Mouse (Mus musculus) kidney, adult 11 months (tissue): ENCODE measurements around the gene Mms19.

Source experiments
- DNase-seq: peaks from one replicate; pipeline ENCODE4 v3.0.0; 2022

The Mms19 gene

DNA sequence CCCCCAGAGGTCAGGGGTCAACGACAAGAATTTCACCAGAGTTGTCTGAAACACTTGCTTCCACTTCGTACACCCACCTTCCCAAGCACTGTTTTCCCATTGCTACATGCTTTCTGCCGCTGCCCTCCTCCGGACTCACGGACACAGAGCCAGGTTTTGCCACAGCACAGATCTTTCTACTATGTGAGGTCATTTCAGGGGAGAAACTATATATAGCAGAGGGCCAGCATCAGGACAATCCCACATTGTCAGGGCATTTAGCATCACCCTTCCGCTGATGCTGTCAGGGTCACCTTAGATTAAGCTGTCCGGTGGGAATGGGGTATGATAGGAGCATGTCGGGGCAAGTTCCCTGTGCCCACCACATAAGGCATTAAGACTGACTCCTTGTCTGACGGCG lies 16.1 kb upstream of the Mms19 start:
- DNase-seq = no peak

DNA sequence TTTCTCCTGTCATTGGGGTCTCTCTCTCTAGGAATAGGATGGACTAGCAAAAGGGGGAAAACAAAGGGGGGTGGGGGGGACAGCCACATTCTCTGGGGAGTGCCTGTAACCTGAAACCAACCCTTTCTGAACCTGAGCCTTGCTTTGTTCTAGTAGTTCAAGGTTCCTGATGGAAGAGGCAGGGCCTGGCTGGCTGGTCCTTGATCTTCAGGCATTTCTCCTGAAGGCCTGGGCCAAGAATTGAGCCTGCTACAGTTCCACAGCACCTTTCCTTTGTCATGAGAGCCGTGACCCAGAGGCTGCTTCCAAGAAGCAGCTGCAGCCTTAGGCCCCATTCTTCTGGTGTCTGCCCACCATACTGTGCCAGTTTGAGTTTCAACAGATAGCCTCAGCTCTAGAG lies 14.5 kb upstream of the Mms19 start:
- DNase-seq = no peak

DNA sequence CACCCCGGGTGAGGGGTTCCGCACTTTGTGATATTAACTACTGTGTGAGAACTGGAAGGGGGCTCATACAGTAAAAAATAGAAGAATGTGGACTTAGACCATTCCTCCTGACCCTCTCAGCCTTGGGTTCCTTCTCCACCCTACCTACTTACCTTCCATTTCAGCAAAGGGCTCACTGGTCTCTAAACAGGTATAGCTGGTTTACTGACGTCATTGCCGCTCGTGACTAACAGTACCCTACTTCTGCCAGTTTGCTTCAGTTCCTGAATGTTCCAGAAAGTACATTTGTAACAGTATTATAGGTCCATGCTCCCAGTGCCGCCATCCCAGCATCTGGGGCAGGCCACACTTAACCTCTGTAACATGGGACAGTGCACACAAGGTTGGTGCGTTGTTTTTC lies 13.1 kb upstream of the Mms19 start:
- DNase-seq = no peak

DNA sequence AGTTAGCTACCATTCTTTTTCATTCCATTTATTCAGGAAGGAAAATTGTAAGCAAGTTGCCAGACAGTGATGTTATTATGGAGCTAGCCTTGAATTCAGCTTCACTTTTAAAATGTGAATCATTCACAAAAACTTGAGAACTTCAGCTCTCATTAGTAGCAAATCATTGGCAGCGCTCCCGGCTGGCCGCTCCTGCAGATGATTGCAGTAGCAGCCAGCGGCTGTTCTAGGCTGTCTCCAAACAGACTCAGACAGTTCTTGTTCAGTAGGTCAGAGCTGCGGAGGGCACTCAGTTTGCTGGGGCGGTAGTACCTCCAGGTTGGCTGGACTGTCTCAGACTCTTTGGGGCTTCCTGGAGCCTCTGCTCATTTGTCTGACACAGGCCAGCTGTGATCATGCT lies 12.5 kb upstream of the Mms19 start:
- peak; percentile 86 for DNase-seq

DNA sequence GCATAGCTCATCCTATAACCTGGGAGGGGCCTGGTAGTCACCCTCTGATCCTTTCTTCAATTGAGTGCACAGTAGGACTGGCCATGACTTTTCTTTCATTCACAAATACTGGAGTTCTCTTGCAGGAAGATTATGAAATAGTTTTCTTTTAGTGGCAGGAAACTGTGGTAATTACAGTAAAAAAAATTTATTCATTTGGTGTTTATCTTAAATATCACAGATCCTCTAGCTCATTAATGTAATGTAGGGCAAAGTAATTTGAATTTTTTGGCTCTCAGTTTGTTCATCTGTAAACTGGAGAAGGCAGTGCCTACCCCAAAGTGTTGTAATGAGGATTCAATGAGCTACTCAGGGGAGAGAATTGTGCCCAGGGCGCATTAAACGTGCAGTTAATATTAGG lies 12.0 kb upstream of the Mms19 start:
- DNase-seq = no peak

DNA sequence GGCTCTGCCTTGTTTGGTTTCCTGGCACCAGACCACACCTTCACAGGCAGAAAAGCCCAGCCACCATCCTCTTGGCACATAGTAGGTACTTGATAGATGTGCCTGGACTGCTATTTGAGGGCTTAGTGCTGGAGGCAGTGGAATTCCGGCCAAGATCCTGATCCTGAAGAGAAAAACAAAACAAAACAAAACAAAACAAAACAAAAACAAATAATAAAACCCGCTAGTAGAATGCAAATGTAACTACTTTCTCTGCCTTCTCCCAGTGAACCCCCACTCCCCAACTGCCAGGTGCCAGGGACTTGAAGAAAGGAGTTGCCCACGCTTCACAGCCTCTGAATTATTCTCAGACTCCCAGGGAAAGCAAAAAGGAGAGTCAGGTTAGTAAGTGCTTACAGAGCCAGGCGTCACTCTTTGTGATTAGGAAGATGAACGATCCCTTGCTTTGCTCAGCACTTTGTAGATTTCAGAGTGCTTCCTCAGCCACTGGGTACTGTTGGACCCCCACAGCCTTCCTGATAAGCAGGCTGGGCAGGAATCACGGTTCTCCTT lies 11.0 kb upstream of the Mms19 start:
- DNase-seq = no peak

DNA sequence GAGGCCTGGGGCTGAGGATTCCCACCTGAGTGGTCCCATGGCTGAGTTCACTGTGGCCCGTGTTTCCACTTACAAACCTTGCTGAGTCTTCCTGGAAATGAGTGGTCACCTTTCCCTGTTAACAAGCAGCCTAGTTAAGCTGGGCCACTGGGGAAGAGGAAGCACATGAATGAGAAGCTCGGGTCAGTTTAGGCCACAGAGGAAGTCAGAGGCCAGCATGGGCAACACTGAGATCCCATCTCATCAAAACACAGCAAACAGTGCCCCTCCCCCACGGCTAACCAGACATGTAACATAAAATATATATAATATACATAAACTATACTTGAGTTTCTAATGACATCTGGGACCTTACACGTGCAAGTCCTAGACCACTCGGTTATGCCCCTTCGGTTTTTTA lies 8.9 kb upstream of the Mms19 start:
- DNase-seq = no peak

DNA sequence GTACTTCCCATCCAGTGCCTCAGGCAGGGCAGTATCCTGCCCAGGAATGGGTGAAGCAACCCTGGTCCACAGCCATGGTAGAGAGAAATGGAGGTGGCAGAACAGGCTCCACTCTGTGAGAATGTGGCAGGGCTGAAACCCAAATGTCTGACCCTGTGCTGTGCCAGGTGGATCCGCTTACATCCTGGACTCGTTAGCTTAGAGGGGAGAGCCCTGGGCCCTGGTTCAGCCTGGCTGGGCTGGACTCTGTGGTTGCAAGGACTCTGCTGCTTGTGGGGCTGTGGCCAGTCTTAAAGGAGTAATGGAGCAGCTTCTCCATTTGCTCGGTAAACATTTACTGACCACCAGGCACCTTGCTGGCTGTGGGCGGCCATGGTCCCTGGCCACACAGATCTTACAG lies 6.2 kb upstream of the Mms19 start:
- DNase-seq = no peak

DNA sequence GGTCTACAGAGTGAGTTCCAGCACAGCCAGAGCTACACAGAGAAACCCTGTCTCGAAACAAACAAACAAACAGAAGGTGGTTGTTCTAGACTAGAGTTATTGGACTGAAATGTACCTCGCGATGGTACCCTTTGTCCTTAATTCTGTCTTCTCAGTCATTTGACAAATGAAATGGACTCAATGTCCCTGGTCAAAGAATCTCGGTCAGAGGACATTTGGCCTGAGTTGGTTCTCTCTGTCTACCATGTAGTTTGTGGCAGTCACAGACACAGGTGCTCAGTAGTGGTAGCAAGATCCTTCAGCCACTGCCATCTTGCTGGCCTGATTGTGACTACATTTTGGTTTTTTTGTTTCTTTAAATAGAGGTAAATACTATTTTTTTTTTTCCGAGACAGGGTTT lies 5.0 kb upstream of the Mms19 start:
- no peak for DNase-seq

DNA sequence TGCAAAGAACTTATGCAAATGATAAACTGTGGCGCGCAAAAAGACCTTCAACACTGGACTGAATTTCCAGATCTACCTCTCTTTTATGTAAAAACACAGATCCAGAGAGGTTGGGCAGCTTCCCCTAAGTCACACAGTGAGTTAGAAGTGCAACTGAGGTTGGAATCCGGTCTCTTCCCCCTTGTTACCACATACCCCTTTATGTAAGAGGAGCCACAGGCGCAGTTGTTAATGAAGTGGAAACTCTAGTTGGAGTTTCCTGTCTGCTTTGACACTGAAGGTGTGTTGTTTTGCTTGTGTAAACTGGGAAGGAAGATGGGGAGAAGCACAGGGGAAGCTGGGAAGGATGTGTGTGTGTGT lies 1.8 kb upstream of the Mms19 start:
- DNase-seq = no peak

DNA sequence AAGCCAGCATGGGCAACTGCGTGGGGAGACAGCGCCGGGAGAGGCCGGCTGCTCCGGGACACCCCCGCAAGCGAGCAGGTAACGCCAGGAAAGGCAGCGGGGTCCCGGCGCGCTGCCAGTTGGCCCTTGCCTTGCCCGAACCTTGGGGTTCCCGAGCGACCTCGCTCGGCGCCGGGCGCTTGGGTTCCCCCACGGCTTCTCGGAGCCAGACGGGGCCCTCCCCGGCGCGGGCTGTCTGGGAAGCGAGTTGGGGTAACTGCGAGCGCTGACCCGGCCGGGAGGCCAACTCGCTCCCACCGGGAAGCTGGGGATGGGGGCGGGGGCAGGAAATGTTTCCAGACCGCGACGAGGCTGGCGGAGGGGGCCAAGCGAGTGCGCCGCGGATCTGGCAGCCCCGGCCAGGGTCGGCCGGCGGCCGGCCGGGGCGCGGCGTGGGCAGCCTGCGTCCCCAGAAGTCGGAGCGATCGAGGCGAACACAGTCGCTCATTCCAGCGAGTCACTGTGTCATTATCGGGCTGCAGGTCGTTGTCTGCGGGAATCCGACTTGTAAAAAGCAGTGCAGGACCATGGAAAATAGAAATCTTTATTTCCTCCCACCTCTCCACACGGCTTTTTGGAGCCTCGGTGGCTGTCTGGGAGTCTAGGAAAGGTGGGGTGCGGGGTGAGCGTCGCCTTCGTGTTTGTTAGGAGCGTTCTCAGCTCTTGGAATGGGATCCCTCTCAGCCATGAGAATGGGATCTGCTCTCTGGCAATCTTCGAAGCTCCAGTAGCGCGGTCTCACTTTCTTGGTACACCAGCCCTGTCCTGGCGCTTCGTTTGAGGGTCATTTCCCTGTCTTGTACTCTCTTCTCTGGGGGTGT lies 1.2 kb upstream of the Mms19 start:
- DNase-seq = no peak

DNA sequence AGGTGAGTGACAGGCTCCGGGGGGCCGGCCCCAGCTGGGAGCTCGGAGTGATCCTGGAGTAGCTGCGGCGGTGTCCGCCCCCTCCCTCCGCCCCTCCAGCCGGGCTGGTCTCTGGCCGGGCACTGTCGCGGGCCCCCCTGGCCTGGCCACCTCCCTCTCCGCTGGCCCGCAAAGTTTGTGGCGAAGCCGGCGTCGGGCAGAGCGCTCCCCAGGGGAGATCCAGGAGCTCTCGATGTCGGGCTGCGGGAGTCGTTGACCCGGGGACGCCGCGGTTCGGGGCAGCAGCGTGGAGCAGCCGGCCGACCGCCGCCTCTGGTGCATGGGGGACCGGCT lies 604 bp upstream of the Mms19 start, which contains the start of gene Ubtd1:
Gene Ubtd1 (plus strand): TSS at position 169 of the 333 bp plus-strand sequence.
- DNase-seq = no peak

DNA sequence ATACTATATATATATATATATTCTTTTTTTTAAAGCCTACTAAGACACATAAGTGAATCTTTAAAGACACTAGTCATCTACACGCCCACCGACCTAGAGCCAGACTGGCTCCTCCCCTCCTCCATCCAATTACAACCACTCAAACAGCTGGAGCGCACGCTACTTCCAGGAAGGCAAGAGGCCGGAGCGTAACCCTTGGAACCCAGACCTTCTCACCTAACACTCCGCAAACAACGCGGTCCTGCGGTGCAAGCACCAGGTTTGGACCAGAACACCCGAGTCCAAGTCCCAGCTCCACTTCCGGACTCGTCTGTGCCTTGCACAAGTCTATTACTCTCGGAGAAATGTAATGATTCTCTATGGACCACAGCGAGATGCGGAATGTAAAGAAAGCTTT lies 537 bp downstream of the Mms19 start:
- DNase-seq = peak; percentile 61

DNA sequence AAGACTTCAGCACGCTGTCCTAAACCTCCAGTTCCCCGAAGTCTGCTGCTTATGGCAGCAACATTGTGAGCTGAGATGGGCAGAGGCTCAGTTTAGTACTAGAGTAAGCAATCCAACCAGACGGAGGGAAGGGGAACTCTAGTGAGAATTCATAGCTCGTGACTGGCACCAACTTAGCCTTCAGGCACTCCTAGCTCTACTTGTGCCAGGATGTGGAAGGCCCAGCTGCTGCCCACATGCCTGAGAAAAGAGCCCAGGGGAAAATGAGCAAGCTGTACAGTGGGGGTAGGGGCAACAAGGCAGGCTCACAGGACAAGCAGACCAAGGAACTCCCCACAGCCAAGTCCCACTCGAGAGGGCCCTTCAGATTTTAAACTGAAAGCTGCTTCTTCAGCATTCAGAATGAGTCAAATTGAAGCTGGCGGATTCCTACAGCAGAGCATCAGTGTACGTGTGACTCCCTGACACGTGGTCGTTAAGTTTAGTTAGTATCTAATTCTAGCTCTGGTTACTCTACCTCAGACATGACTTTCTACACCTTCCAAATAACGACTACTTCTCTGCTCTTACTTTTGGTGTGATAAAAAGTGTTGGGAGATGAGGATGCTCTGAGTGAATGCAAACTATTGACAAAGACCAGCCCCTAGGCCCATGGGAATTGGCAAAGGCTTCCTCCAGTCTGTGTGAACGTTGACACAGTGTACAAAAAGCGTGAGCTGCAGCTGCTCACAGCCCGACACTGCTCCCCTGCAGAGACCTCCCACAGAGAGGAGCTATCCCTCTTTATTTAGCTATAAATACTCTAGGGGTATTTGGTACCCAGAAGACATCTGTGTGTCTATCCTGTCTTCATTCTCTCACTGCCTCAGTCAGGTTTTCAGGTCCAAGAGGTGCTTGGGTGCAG lies 6.8 kb downstream of the Mms19 start:
- DNase-seq = peak; percentile 36

DNA sequence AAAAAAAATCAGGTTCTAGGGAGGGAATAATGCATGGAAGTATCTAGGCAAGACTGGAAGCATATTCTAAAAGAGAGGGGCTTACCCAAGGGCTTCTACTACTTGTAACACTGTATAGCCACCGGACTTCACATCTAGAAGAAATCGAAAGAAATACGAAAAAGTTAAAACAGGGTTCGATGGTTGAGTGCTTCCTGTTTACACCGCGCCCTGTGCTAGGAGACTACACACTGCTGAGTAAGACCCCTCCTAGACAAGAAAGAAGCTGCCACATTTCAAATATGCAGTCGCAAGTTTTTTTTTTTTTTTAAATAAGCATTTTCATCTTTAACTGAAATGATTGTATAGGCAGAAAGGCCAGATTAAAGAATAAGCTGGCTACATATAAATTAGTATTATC lies 11.3 kb downstream of the Mms19 start:
- no peak for DNase-seq

DNA sequence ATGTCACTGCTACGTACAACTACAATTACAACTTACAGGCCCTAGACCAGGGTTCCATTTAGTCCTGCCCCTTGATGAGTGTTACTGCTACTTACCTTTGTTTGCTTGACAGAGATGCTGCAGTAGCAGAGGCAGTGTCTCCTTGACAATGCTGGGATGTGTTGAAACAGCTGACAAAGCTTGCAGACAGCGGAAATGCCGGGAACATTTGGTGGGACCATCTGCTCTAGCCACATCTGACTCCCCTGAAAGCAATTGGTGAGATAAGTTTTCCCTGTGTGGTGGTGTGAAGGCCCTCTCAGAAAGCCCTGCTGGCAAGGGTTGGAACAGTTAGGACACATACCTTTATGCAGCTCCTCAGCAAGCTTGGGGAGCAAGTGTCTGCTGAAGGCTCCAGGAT lies 27.4 kb downstream of the Mms19 start:
- no peak for DNase-seq

DNA sequence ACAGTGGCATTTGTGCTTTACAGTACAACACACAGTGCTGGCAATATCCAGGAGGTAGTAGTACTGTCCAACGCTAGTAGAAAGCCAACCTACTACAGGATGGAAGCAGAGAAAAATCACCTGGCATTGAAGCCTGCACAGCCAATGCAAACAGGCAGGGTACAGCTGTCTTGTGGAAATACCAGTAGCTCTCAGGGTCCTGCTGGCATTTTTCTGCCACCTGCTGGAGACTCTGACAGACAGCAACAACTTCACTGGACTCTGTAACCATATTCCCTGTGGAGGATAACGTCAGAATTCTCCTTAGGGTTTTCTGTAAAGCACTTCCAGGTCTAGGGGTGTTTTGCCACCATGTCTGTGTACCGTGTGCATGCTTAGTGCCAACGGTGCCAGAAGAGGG lies 28.7 kb downstream of the Mms19 start:
- no peak for DNase-seq

DNA sequence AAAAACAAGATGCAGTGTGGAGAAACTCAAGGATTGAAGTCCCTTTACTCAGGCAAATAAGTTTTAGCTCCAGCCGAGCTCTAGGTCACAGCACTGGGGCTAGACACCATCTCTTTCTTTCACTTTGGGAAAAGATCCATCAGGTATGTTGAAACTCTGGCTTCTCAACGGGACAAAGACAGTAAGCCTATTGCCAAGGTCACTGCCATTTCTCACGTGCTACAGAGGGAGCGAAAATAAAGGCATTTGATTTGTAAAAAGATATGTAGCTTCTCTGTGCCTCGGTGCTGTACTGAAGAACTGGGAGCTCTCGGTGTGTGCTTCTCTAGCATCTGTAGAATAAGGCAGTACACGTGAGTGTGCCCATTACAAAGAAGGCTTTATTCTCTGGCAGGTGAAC lies 37.1 kb downstream of the Mms19 start:
- no peak for DNase-seq

DNA sequence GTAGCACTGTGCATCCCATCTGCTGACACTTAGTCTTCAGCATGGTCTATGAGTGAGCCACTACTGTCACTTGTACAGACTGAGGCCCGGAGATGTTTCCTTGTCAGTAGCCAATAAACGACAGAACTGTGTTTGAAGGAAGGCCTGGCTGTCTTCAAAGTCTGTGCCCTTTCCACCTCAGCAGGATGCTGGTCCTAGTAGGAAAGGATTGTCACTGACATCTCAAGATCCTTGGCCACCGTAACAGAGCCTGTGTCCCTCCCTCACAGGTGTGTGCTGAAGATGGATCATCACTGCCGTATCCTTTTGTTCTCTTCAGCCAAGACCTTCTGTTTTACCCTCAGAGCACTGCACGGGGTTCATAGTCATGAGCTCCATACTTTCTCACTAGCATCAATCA lies 42.4 kb downstream of the Mms19 start:
- no peak for DNase-seq

DNA sequence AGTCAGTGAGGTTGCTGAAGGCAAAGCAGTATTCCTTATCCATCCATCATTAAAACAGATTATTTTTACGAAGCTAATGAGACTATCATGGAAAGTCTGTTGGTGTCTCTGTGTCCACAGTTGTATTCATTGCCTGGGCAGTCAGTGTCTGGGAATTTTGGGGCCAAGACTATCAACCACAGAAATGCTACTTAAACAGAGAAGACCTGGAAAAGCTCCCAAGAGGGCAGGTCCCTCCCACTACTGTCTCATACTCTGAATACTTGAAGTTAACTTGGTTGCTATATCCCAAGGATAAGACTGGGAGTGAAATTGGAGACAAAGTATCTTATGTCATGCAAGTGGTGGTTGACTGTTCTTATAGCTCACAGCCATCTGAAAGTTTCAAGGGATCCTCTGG lies 45.0 kb downstream of the Mms19 start:
- no peak for DNase-seq

DNA sequence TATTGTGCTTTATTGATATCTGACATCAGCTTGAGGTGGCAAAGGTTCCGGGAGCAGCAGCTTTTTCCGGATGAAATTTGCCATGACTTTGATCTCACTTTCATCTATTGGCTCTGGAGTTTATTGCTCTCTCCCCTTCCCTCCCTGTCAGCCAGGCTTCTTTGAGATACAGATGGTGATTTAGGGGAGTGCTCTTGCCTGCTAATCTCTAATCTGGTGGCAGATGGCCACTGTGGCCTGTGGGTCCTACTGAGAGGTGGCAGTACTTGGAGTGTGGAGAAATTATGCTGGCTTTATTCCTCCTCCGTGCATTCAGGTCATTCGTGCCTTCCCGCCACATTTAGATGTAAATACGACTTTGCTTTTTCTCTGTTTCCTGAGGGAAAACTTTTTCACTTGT lies 46.8 kb downstream of the Mms19 start:
- no peak for DNase-seq

DNA sequence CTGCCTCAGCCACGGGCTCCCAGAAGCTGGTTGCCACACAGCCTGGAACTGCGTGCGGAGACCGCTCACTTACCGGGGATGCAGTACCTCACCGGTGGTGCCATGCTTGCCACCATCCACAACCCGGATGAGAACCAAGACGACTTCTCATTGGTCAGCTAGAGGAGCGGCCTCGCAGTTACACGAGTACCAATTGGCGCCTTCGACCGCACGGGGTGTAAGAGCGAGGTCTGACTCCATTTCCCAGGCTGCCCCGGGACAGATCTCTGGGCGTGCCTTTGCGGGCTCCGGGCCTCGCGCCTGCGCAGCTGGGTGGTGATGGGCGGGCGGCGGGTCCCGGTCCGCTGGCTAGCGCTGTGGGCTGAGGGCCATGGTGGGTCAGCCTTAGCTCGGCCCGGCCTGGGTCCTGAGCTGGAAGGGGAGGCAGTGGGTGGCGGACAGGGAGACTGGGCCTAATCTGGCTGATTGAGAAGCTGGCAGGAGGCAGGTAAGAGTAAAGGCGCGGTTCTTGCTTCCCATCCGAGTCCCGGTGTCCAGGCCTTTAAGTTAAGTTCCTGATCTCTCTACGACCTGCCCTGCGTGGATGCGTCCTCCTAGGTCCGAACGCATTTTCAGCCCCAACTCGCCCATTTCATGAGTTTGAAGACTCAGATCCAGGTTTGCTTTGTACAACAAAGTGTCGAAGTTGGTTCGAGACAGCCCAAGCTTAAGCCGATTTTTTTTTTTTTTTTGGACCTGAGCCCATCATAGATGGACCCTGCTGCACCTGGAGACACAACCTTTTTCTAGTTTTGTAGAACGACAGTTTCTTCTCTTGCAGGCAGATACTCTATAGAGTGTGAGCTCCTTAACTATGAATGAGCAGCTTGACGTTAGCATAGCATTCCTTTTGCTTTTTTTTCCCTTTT lies 47.5 kb downstream of the Mms19 start, which contains the start of the genes Exosc1 and Zdhhc16:
Gene Exosc1 (minus strand): TSS at position 245 of the 908 bp plus-strand sequence.
Gene Zdhhc16 (plus strand): TSS at position 302 of the 908 bp plus-strand sequence.
- peak; percentile 99 for DNase-seq

DNA sequence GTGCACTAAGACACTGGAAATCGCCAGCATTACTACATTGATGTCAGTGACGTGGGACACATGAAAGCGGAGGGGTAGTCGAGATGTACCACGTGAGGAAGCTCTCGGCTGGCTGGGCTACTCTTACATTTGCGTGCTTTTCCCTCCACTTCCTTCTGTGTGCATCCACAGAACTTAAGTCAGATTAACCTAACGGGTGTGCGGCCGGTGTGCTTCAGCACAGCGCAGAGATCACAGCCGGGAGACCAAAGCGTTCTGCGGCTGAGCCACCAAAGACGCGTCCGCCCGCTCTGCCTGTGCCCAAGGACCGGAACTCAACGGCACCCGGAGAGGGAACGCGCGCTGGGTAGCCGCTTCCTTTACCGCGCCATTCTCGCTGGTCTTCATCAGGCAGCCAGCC lies 48.3 kb downstream of the Mms19 start:
- DNase-seq = no peak
